Mouse (Mus musculus) ES-E14 (cell line): ENCODE data around the gene Rgmb.

ENCODE experiments used
- MAFK ChIP-seq: IDR thresholded peaks from 2 replicates; pipeline ENCODE4 v1.6.1; 2014; ENCODE audit warnings: mild to moderate bottlenecking, low read depth, low read length, inconsistent platforms; ENCODE audit not compliant: insufficient read depth
- ZC3H11A ChIP-seq: IDR thresholded peaks from 2 replicates; pipeline ENCODE4 v1.6.1; 2012; ENCODE audit warnings: low read depth, mild to moderate bottlenecking, inconsistent platforms, low read length, borderline replicate concordance

- TF ChIP-seq ZC3H11A (no peak), MAFK (no peak)
Measured at GRCm38 (mm10) chr17:15761191-15761590, 69.6 kb downstream of the Rgmb start.
